Mouse (Mus musculus): ENCODE measurements around the gene Plekho2. TPM values are rescaled to one million over a fixed set of nuclear protein-coding genes. Genes with fewer than 3 reads are reported as not detected.

Plekho2 gene
- polyA plus RNA-seq, 1 experiment from 2014 or later, result 20.3 TPM

- TF ChIP-seq CTCF (IDR thresholded peaks at IDR 0.05) (no peak), EP300 (IDR thresholded peaks at IDR 0.05) (no peak)
- H3K36me3 ChIP-seq (ENCODE audit: insufficient read depth, low read length), result peaks cover 5% of the 10 kb centered on the region; the same call in 1 of the 2 replicates
- no peak overlapping the region for H3K4me2 ChIP-seq (replicated peaks; ENCODE audit: low read depth, low read length)
- no peak overlapping the region for H3K4me3 ChIP-seq (ENCODE audit: low read depth, low read length)
- ATAC-seq (no peak), DNase-seq (ENCODE audit: low spot score) (no peak)
- no peaks in the 10 kb centered on the region for H3K9me3 ChIP-seq (ENCODE audit: low read length)
- no peak overlapping the region for H3K27ac ChIP-seq (ENCODE audit: low read length)
- H3K9ac ChIP-seq (replicated peaks; ENCODE audit: low read depth), result no peak overlapping the region
- peaks cover 26% of the 10 kb centered on the region for H3K4me1 ChIP-seq (ENCODE audit: insufficient read depth, low read depth, low read length)
- no peaks in the 10 kb centered on the region for H3K27me3 ChIP-seq (replicated peaks; ENCODE audit: insufficient read depth, low read length)
- 91% methylated on average over 2 of the region's 2 CpGs for WGBS
Observed at GRCm38 (mm10) chr9:65552711-65553110, 27.1 kb downstream of the Plekho2 start.

- ATAC-seq (no peak), DNase-seq (ENCODE audit: low spot score) (no peak)
- H3K4me1 ChIP-seq (ENCODE audit: insufficient read depth, low read depth, low read length), result peaks cover 26% of the 10 kb centered on the region
- no peaks in the 10 kb centered on the region for H3K9me3 ChIP-seq (ENCODE audit: low read length)
- H3K4me2 ChIP-seq (replicated peaks; ENCODE audit: low read depth, low read length), result no peak overlapping the region
- no peaks in the 10 kb centered on the region for H3K27me3 ChIP-seq (replicated peaks; ENCODE audit: insufficient read depth, low read length)
- no peak overlapping the region for H3K4me3 ChIP-seq (ENCODE audit: low read depth, low read length)
- H3K36me3 ChIP-seq (ENCODE audit: insufficient read depth, low read length), result peaks cover 5% of the 10 kb centered on the region; the same call in 1 of the 2 replicates
- no peak overlapping the region for H3K27ac ChIP-seq (ENCODE audit: low read length)
- TF ChIP-seq EP300 (IDR thresholded peaks at IDR 0.05) (no peak), CTCF (IDR thresholded peaks at IDR 0.05) (no peak)
- WGBS, result 73% methylated on average over 5 of the region's 5 CpGs
- H3K9ac ChIP-seq (replicated peaks; ENCODE audit: low read depth), result no peak overlapping the region
Observed at GRCm38 (mm10) chr9:65552141-65552540, 27.7 kb downstream of the Plekho2 start.

- TF ChIP-seq EP300 (IDR thresholded peaks at IDR 0.05) (no peak; the same call in 1 of the 2 replicates), CTCF (IDR thresholded peaks at IDR 0.05) (no peak)
Observed at GRCm38 (mm10) chr9:65551035-65551434, 28.8 kb downstream of the Plekho2 start.

GRCm38 (mm10) chr9:65550079-65550831 lies 29.6 kb downstream of the Plekho2 start:
- Histone ChIP-seq H3K9ac (replicated peaks; ENCODE audit: low read depth) (no peak overlapping the region), H3K4me1 (ENCODE audit: insufficient read depth, low read depth, low read length) (peaks cover 26% of the 10 kb centered on the region)
- 12% methylated on average over 7 of the region's 7 CpGs for WGBS

More at GRCm38 (mm10) chr9:65551035-65551434, 28.8 kb downstream of the Plekho2 start:
- Histone ChIP-seq H3K9me3 (ENCODE audit: low read length) (no peaks in the 10 kb centered on the region), H3K4me3 (ENCODE audit: low read depth, low read length) (no peak overlapping the region), H3K36me3 (ENCODE audit: insufficient read depth, low read length) (no peaks in the 10 kb centered on the region), H3K4me2 (replicated peaks; ENCODE audit: low read depth, low read length) (no peak overlapping the region), H3K27me3 (replicated peaks; ENCODE audit: insufficient read depth, low read length) (no peaks in the 10 kb centered on the region), H3K4me1 (ENCODE audit: insufficient read depth, low read depth, low read length) (peaks cover 26% of the 10 kb centered on the region), H3K27ac (ENCODE audit: low read length) (peak overlapping the region; percentile 85), H3K9ac (replicated peaks; ENCODE audit: low read depth) (no peak overlapping the region)
- DNase-seq (ENCODE audit: low spot score) (peak; percentile 95), ATAC-seq (peak; percentile 87)
- WGBS, result 17% methylated on average over 5 of the region's 5 CpGs

GRCm38 (mm10) chr9:65549643-65550042 lies 30.2 kb downstream of the Plekho2 start:
- Histone ChIP-seq H3K36me3 (ENCODE audit: insufficient read depth, low read length) (no peaks in the 10 kb centered on the region), H3K4me1 (ENCODE audit: insufficient read depth, low read depth, low read length) (peaks cover 23% of the 10 kb centered on the region), H3K27me3 (replicated peaks; ENCODE audit: insufficient read depth, low read length) (no peaks in the 10 kb centered on the region), H3K9me3 (ENCODE audit: low read length) (no peaks in the 10 kb centered on the region), H3K9ac (replicated peaks; ENCODE audit: low read depth) (no peak overlapping the region), H3K27ac (ENCODE audit: low read length) (no peak overlapping the region), H3K4me2 (replicated peaks; ENCODE audit: low read depth, low read length) (no peak overlapping the region), H3K4me3 (ENCODE audit: low read depth, low read length) (no peak overlapping the region)
- TF ChIP-seq CTCF (IDR thresholded peaks at IDR 0.05), result no peak
- no peak for TF ChIP-seq EP300 (IDR thresholded peaks at IDR 0.05)
- DNase-seq (ENCODE audit: low spot score) (no peak), ATAC-seq (no peak)
- 71% methylated on average over 5 of the region's 5 CpGs for WGBS

More at GRCm38 (mm10) chr9:65550079-65550831, 29.6 kb downstream of the Plekho2 start:
- Histone ChIP-seq H3K9me3 (ENCODE audit: low read length) (no peaks in the 10 kb centered on the region), H3K4me2 (replicated peaks; ENCODE audit: low read depth, low read length) (no peak overlapping the region), H3K4me3 (ENCODE audit: low read depth, low read length) (no peak overlapping the region), H3K27ac (ENCODE audit: low read length) (peak overlapping the region; percentile 85), H3K36me3 (ENCODE audit: insufficient read depth, low read length) (no peaks in the 10 kb centered on the region), H3K27me3 (replicated peaks; ENCODE audit: insufficient read depth, low read length) (no peaks in the 10 kb centered on the region)
- ATAC-seq (peak; percentile 9; the same call in 1 of the 2 replicates), DNase-seq (ENCODE audit: low spot score) (no peak)
- TF ChIP-seq EP300 (IDR thresholded peaks at IDR 0.05), result no peak
- TF ChIP-seq CTCF (IDR thresholded peaks at IDR 0.05), result no peak

- TF ChIP-seq EP300 (IDR thresholded peaks at IDR 0.05) (no peak), CTCF (IDR thresholded peaks at IDR 0.05) (no peak)
- no peak overlapping the region for H3K9ac ChIP-seq (replicated peaks; ENCODE audit: low read depth)
- H3K27ac ChIP-seq (ENCODE audit: low read length), result no peak overlapping the region
- H3K4me3 ChIP-seq (ENCODE audit: low read depth, low read length), result no peak overlapping the region
- H3K9me3 ChIP-seq (ENCODE audit: low read length), result no peaks in the 10 kb centered on the region
- DNase-seq (ENCODE audit: low spot score) (no peak), ATAC-seq (no peak)
- no peaks in the 10 kb centered on the region for H3K36me3 ChIP-seq (ENCODE audit: insufficient read depth, low read length)
- no peak overlapping the region for H3K4me2 ChIP-seq (replicated peaks; ENCODE audit: low read depth, low read length)
- WGBS, result 82% methylated on average over 3 of the region's 3 CpGs
- H3K27me3 ChIP-seq (replicated peaks; ENCODE audit: insufficient read depth, low read length), result no peaks in the 10 kb centered on the region
- peaks cover 18% of the 10 kb centered on the region for H3K4me1 ChIP-seq (ENCODE audit: insufficient read depth, low read depth, low read length)
Observed at GRCm38 (mm10) chr9:65549139-65549538, 30.7 kb downstream of the Plekho2 start.
